Mouse (Mus musculus) neural tube, embryonic 11.5 days (tissue): Measurements from ENCODE around the gene Zbtb9. TPM values are rescaled to one million over a fixed set of nuclear protein-coding genes. Genes with fewer than 3 reads are reported as not detected.

Source experiments
- ATAC-seq: fragments of 200-750 bp; cut with Nextera tagmentation; 2 replicates; pipeline ENCODE4 v1.8.0; 2017; ENCODE audit warnings: moderate number of reproducible peaks, mild to moderate bottlenecking, moderate TSS enrichment, moderate library complexity; ENCODE audit not compliant: insufficient read depth, low FRiP score, low TSS enrichment
- DNase-seq: peaks from one replicate; pipeline ENCODE4 v3.0.0-alpha.2; 2015; ENCODE audit warnings: low spot score
- H3K27ac ChIP-seq: fragments of 300-500 bp; sonication (generic); 2 replicates; pipeline ENCODE4 v1.5.1; 2014; ENCODE audit warnings: low read depth, mild to moderate bottlenecking, low read length
- H3K27me3 ChIP-seq: fragments of 300-500 bp; sonication (generic); 2 replicates; pipeline ENCODE4 v1.6.1; 2014; ENCODE audit warnings: mild to moderate bottlenecking, low read length, mixed read lengths; ENCODE audit not compliant: control insufficient read depth, insufficient read depth
- H3K36me3 ChIP-seq: fragments of 300-500 bp; sonication (generic); 2 replicates; pipeline ENCODE4 v1.6.1; 2014; ENCODE audit warnings: mild to moderate bottlenecking, low read length, moderate library complexity, mixed read lengths; ENCODE audit not compliant: control insufficient read depth, insufficient read depth
- H3K4me1 ChIP-seq: fragments of 300-500 bp; sonication (generic); 2 replicates; pipeline ENCODE4 v1.6.1; 2014; ENCODE audit warnings: low read length, mixed read lengths; ENCODE audit not compliant: control insufficient read depth, insufficient read depth
- H3K4me2 ChIP-seq: fragments of 300-500 bp; sonication (generic); 2 replicates; pipeline ENCODE4 v1.6.1; 2014; ENCODE audit warnings: low read depth, mild to moderate bottlenecking, moderate library complexity
- H3K4me3 ChIP-seq: fragments of 300-500 bp; sonication (generic); 2 replicates; pipeline ENCODE4 v1.5.1; 2014; ENCODE audit warnings: low read depth, low read length
- H3K9ac ChIP-seq: fragments of 300-500 bp; sonication (generic); 2 replicates; pipeline ENCODE4 v1.6.1; 2014; ENCODE audit warnings: mild to moderate bottlenecking, low read length
- H3K9me3 ChIP-seq: fragments of 300-500 bp; sonication (generic); 2 replicates; pipeline ENCODE4 v1.6.1; 2016; ENCODE audit warnings: low read length; ENCODE audit not compliant: control insufficient read depth
- WGBS: fragments of 180-500 bp; shearing (Covaris S2); extraction: QIAGEN DNeasy Blood & Tissue Kit; methylation state at CpG from one replicate; pipeline ENCODE4 v1.1.7; 2014; 5-methylcytosine and 5-hydroxymethylcytosine counted together
- polyA plus RNA-seq: library from polyadenylated mRNA; unstranded; fragments of >200 nt; fragmentation: Nextera tagmentation; extraction: Ambion mirVana; gene quantifications from 2 replicates; pipeline ENCODE4 v1.2.1, GENCODE M21; 2014

Zbtb9 gene
- polyA plus RNA-seq, 1 experiment from 2014 or later, result 13.5 TPM

GRCm38 (mm10) chr17:26936921-26937695 is 35.9 kb upstream of the Zbtb9 start:
- H3K27me3 ChIP-seq, result no peaks in the 10 kb centered on the region
- H3K27ac ChIP-seq, result no peak overlapping the region
- no peak overlapping the region for H3K9ac ChIP-seq
- no peak for ATAC-seq
- H3K4me3 ChIP-seq, result no peak overlapping the region
- H3K4me1 ChIP-seq, result peaks cover 10% of the 10 kb centered on the region
- no peak for DNase-seq
- H3K9me3 ChIP-seq, result no peaks in the 10 kb centered on the region
- H3K36me3 ChIP-seq, result peaks cover 2% of the 10 kb centered on the region; the same call in 1 of the 2 replicates
- WGBS, result 91% methylated on average over 15 of the region's 15 CpGs
- no peak overlapping the region for H3K4me2 ChIP-seq

DNA sequence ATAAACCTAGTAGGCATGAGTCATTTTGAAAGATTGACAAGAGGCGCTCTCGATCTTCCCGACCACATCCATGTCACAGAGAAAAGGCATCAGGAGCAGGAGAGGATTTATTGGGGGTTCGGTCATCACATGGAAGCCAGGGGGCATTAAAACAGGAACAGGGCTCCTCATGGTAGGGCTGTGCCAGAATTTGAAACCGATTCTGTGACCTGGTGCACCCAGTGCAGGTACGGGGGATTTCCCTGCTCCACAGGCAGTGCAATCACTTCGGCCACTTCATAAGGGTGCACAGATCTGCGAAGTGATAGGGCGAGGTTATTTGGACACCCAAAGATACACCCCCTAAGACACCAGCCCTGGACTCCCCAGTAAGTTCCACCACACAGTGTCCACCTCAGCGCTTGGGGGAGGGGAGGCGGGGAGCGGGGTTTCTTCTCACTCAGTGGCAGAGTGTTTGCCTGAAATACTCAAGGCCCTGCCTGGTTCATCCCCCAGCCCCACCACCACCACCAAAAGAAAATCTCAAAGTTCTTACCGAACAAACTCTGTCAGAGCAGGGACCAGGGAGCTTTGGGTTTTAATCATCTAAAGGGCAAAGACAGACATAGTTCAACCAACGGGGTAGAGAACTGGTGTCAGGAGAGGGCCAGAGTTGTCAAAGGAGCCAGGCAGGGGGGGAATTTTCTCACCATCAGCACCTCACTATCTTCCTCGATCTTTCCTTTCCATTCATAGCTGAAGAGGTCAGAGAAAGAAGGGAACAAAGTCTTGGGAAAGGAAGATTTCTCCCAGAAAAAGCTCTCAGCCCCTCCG is 34.9 kb upstream of the Zbtb9 start:
- no peaks in the 10 kb centered on the region for H3K9me3 ChIP-seq
- ATAC-seq (no peak), DNase-seq (no peak)
- no peaks in the 10 kb centered on the region for H3K27me3 ChIP-seq
- H3K4me1 ChIP-seq, result peaks cover 10% of the 10 kb centered on the region
- peak overlapping the region; percentile 78 for H3K4me2 ChIP-seq
- no peak overlapping the region for H3K27ac ChIP-seq
- H3K9ac ChIP-seq, result peak overlapping the region; percentile 52
- H3K4me3 ChIP-seq, result peak overlapping the region; percentile 65
- 68% methylated on average over 16 of the region's 16 CpGs for WGBS
- peaks cover 2% of the 10 kb centered on the region; the same call in 1 of the 2 replicates for H3K36me3 ChIP-seq

DNA sequence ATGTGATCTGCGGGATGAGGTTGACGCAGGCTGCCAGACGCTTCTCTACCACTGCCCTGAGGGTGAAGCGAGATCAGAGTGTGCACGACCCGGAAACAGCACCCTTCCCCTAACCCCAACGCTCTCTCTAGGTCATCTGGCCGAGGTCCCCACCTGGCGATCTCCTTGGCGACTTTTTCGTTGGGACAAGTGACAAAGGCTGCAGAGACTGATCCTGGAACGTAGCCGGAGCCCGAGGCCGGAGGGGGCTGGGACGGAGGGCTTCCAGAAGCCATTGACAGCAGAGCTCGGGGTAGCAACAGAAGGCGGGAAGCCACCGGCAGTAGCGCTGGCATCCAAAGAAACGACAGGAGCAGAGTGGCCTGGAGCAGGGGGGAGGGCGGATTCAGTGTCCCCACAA is 34.2 kb upstream of the Zbtb9 start:
- Histone ChIP-seq H3K4me2 (peak overlapping the region; percentile 78), H3K4me1 (peaks cover 6% of the 10 kb centered on the region), H3K4me3 (peak overlapping the region; percentile 65), H3K9ac (peak overlapping the region; percentile 52), H3K27me3 (no peaks in the 10 kb centered on the region), H3K36me3 (peaks cover 2% of the 10 kb centered on the region; the same call in 1 of the 2 replicates), H3K9me3 (no peaks in the 10 kb centered on the region), H3K27ac (peak overlapping the region; percentile 65)
- ATAC-seq (0 out of 2 replicates have a peak, but pooled peaks have one; percentile 3), DNase-seq (no peak)
- WGBS, result under 1% methylated on average over 22 of the region's 22 CpGs

- no peaks in the 10 kb centered on the region for H3K27me3 ChIP-seq
- peaks cover 2% of the 10 kb centered on the region; the same call in 1 of the 2 replicates for H3K36me3 ChIP-seq
- H3K4me3 ChIP-seq, result peak within 1 kb of the TSS; percentile 65
- DNase-seq, result peak; percentile 100
- peak within 1 kb of the TSS; percentile 78 for H3K4me2 ChIP-seq
- H3K4me1 ChIP-seq, result peaks cover 6% of the 10 kb centered on the region
- H3K9ac ChIP-seq, result peak within 1 kb of the TSS; percentile 59
- peak; percentile 94 for ATAC-seq
- under 1% methylated on average over 61 of the region's 70 CpGs for WGBS
- H3K27ac ChIP-seq, result peak within 1 kb of the TSS; percentile 73
- H3K9me3 ChIP-seq, result no peaks in the 10 kb centered on the region
These were observed 33.6 kb upstream of the Zbtb9 start, which contains the start of gene Cuta for GRCm38 (mm10) chr17:26939178-26939972. Gene Cuta (minus strand): TSS chr17:26939569.

GRCm38 (mm10) chr17:26939973-26940300 is 33.0 kb upstream of the Zbtb9 start:
- ATAC-seq, result no peak
- H3K4me1 ChIP-seq, result peaks cover 6% of the 10 kb centered on the region

DNA sequence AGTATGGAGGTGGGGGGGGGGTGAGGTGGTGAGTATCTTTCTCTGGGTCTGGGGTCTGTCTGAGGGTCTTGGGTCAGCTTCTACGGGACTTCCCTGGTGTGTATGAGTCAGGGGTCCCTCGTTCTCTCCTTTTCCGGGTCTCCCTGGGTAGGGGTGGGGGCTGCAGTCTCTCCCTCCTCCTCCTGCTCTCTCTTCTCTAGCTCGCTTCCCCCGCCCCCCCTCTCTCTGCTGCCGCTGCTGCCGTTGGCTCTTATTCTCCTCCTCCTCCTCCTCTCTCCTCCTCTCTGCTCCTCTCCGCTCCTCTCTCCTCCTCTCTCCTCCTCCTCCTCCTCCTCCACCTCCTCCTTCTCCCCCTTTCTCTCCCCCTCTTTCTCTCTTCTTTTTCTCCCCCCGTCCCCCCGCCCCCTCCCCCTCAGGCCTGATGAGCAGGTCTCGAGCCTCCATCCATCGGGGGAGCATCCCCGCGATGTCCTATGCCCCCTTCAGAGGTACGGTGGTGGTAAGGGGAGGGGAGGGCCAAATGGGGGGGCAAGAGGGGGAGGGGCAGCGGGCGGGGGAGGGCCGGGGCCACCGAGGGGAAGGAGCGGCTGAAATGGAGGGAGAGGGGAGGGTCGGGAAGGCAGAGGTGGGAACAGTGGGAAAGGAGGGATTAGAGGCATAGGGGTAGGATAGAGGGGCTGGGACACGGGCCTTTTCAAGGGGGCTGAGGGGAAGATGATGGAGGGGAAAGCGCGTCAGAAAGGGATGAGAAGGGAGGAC is 31.8 kb upstream of the Zbtb9 start, which contains the start of gene Syngap1:
TSS of gene Syngap1 (plus strand) at position 223 of the 759 bp plus-strand sequence.
- whole genome bisulfite sequencing, result 2% methylated on average over 21 of the region's 24 CpGs
- H3K4me2 ChIP-seq, result peak within 1 kb of the TSS; percentile 63
- peak within 1 kb of the TSS; percentile 65 for H3K9ac ChIP-seq
- no peaks in the 10 kb centered on the region for H3K9me3 ChIP-seq
- peaks cover 2% of the 10 kb centered on the region; the same call in 1 of the 2 replicates for H3K36me3 ChIP-seq
- peaks cover 13% of the 10 kb centered on the region for H3K4me1 ChIP-seq
- H3K4me3 ChIP-seq, result peak within 1 kb of the TSS; percentile 65
- no peaks in the 10 kb centered on the region for H3K27me3 ChIP-seq
- H3K27ac ChIP-seq, result peak within 1 kb of the TSS; percentile 73
- peak; percentile 47 for DNase-seq
- no peak for ATAC-seq

More at GRCm38 (mm10) chr17:26939973-26940300, 33.0 kb upstream of the Zbtb9 start:
- DNase-seq, result no peak
- Histone ChIP-seq H3K9ac (peak overlapping the region; percentile 59), H3K27me3 (no peaks in the 10 kb centered on the region), H3K4me2 (peak overlapping the region; percentile 63), H3K27ac (peak overlapping the region; percentile 73), H3K9me3 (no peaks in the 10 kb centered on the region), H3K4me3 (peak overlapping the region; percentile 65), H3K36me3 (peaks cover 2% of the 10 kb centered on the region; the same call in 1 of the 2 replicates)
- WGBS, result 0% methylated on average over 3 of the region's 3 CpGs

GRCm38 (mm10) chr17:26941841-26942570 is 31.0 kb upstream of the Zbtb9 start:
- 18% methylated on average over 4 of the region's 4 CpGs for WGBS
- ATAC-seq (no peak), DNase-seq (no peak)

More at GRCm38 (mm10) chr17:26941841-26942570, 31.0 kb upstream of the Zbtb9 start:
- H3K27ac ChIP-seq, result peak overlapping the region; percentile 24
- H3K9me3 ChIP-seq, result no peaks in the 10 kb centered on the region
- peak overlapping the region; percentile 63 for H3K4me2 ChIP-seq
- H3K36me3 ChIP-seq, result peaks cover 2% of the 10 kb centered on the region; the same call in 1 of the 2 replicates
- H3K4me3 ChIP-seq, result peak overlapping the region; percentile 42
- peak overlapping the region; percentile 65 for H3K9ac ChIP-seq
- H3K27me3 ChIP-seq, result no peaks in the 10 kb centered on the region
- peaks cover 19% of the 10 kb centered on the region for H3K4me1 ChIP-seq
